Mouse (Mus musculus) intestine, embryonic 14.5 days (tissue): ENCODE results near the gene Uspl1. TPM values are rescaled to one million over a fixed set of nuclear protein-coding genes. Genes with fewer than 3 reads are reported as not detected.
A peak's percentile ranks its signal among the peaks of the same experiment; 100 is the strongest.

Experiments
- ATAC-seq: fragments of 200-750 bp; cut with Nextera tagmentation; replicated peaks from 2 replicates; pipeline ENCODE4 v1.8.0; 2017; ENCODE audit warnings: low read depth, moderate number of reproducible peaks, moderate TSS enrichment, moderate library complexity; ENCODE audit not compliant: low FRiP score, low TSS enrichment
- DNase-seq: peaks from one replicate; pipeline ENCODE4 v3.0.0-alpha.2; 2018; ENCODE audit warnings: low spot score
- H3K27ac ChIP-seq: fragments of 300-500 bp; sonication (generic); 2 replicates; pipeline ENCODE4 v1.5.1; 2014; ENCODE audit warnings: low read depth, mild to moderate bottlenecking, control low read depth
- H3K27me3 ChIP-seq: fragments of 300-500 bp; sonication (generic); replicated peaks from 2 replicates; pipeline ENCODE4 v1.6.1; 2014; ENCODE audit warnings: low read length, control low read depth; ENCODE audit not compliant: control insufficient read depth, insufficient read depth
- H3K36me3 ChIP-seq: fragments of 300-500 bp; sonication (generic); 2 replicates; pipeline ENCODE4 v1.6.1; 2014; ENCODE audit warnings: low read length, control low read depth; ENCODE audit not compliant: control insufficient read depth, insufficient read depth
- H3K4me1 ChIP-seq: fragments of 300-500 bp; sonication (generic); replicated peaks from 2 replicates; pipeline ENCODE4 v1.6.1; 2014; ENCODE audit warnings: low read length, control low read depth, mixed read lengths; ENCODE audit not compliant: control insufficient read depth, insufficient read depth
- H3K4me2 ChIP-seq: fragments of 300-500 bp; sonication (generic); 2 replicates; pipeline ENCODE4 v1.6.1; 2014; ENCODE audit warnings: low read length
- H3K4me3 ChIP-seq: fragments of 300-500 bp; sonication (generic); 2 replicates; pipeline ENCODE4 v1.5.1; 2014; ENCODE audit warnings: low read depth, low read length, control low read depth, mixed read lengths
- H3K9ac ChIP-seq: fragments of 300-500 bp; sonication (generic); 2 replicates; pipeline ENCODE4 v1.6.1; 2014; ENCODE audit warnings: mild to moderate bottlenecking, low read length
- H3K9me3 ChIP-seq: fragments of 300-500 bp; sonication (generic); 2 replicates; pipeline ENCODE4 v1.6.1; 2016; ENCODE audit warnings: low read length, control low read depth; ENCODE audit not compliant: control insufficient read depth
- WGBS: fragments of 180-500 bp; shearing (Covaris S2); extraction: QIAGEN DNeasy Blood & Tissue Kit; methylation state at CpG from one replicate; pipeline ENCODE4 v1.1.7; 2014; 5-methylcytosine and 5-hydroxymethylcytosine counted together
- polyA plus RNA-seq: library from polyadenylated mRNA; unstranded; fragments of >200 nt; fragmentation: Nextera tagmentation; extraction: Ambion mirVana; gene quantifications from 2 replicates; pipeline ENCODE4 v1.2.1, GENCODE M21; 2014

Uspl1 gene
- polyA plus RNA-seq, 1 experiment from 2014 or later: 43.9 TPM

DNA sequence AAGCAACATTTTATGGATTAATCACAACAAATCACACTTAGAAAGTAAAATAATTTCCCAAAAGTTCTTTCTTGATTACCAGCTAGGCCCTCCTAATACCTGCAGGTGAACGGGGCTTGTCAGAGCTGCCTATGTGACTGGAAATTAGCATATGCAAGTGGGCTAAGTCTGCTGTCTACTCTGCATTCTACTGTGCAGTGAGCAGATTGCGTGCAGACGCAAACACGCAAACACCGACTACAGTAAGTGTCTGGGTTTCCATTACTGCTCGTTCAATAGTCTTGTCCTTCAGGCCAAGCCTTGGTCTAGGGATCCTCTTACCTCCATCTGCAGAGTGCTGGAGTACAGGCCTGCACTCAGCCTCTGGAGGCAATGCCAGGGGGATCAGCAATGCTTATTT is 8.4 kb upstream of the Uspl1 start:
- no peak for ATAC-seq
- DNase-seq: no peak
- Histone ChIP-seq H3K4me1 (no peaks in the 10 kb centered on the region), H3K9ac (no peak overlapping the region), H3K4me2 (no peak overlapping the region), H3K36me3 (no peaks in the 10 kb centered on the region), H3K4me3 (no peak overlapping the region), H3K27me3 (no peaks in the 10 kb centered on the region), H3K9me3 (no peaks in the 10 kb centered on the region), H3K27ac (no peak overlapping the region)
- 92% methylated on average over 6 of the region's 6 CpGs for WGBS

DNA sequence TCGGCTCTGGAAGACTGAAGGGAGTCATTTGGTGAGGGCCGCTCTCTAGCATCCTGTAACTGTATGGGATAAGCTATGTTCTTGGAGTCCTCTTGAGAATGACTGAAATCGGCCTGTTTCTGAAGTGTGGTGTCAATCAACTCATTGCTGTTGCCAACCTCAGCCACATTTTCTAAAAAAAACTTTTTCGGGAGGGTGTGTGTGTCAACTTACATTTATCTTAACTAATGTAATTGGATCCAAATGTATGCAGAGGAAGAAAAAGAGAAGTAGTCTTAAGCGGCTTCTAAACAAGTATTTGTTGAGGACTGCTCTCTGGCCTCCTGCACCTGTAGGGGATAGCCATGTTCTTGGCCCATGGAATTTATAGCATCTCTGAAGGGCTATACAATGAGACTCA is 6.1 kb upstream of the Uspl1 start:
- Histone ChIP-seq H3K4me1 (0 out of 2 replicates have a peak, but pooled peaks cover 5% of the 10 kb centered on the region), H3K36me3 (no peaks in the 10 kb centered on the region), H3K27me3 (no peaks in the 10 kb centered on the region), H3K9ac (no peak overlapping the region), H3K4me2 (no peak overlapping the region), H3K27ac (no peak overlapping the region), H3K4me3 (no peak overlapping the region), H3K9me3 (no peaks in the 10 kb centered on the region)
- 83% methylated on average over 5 of the region's 5 CpGs for WGBS
- no peak for DNase-seq
- ATAC-seq: no peak

DNA sequence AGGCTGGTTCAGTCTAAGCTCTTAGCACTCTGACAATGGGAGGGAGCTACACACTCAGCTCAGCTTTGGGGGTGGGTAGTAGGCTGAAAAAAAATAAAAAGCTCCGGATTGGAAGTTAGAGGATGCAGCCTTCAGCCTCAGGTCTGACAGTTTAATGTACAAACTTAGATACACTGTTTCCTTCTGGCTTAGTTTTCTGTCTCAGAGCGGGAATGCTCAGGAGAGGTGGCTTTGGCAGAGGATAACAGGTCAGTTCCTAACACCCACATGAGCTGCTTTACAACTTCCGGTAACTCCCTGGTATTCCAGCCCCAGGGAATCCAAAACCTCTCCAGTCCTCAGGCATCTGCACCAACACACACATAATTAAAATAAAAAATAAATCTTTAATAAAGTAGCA is 4.3 kb upstream of the Uspl1 start:
- H3K9ac ChIP-seq: no peak overlapping the region
- no peak overlapping the region for H3K27ac ChIP-seq
- DNase-seq (no peak), ATAC-seq (no peak)
- no peaks in the 10 kb centered on the region for H3K36me3 ChIP-seq
- H3K4me1 ChIP-seq: 0 out of 2 replicates have a peak, but pooled peaks cover 5% of the 10 kb centered on the region
- no peak overlapping the region for H3K4me3 ChIP-seq
- WGBS: 77% methylated on average over 3 of the region's 3 CpGs
- no peaks in the 10 kb centered on the region for H3K9me3 ChIP-seq
- H3K4me2 ChIP-seq: no peak overlapping the region
- H3K27me3 ChIP-seq: no peaks in the 10 kb centered on the region

DNA sequence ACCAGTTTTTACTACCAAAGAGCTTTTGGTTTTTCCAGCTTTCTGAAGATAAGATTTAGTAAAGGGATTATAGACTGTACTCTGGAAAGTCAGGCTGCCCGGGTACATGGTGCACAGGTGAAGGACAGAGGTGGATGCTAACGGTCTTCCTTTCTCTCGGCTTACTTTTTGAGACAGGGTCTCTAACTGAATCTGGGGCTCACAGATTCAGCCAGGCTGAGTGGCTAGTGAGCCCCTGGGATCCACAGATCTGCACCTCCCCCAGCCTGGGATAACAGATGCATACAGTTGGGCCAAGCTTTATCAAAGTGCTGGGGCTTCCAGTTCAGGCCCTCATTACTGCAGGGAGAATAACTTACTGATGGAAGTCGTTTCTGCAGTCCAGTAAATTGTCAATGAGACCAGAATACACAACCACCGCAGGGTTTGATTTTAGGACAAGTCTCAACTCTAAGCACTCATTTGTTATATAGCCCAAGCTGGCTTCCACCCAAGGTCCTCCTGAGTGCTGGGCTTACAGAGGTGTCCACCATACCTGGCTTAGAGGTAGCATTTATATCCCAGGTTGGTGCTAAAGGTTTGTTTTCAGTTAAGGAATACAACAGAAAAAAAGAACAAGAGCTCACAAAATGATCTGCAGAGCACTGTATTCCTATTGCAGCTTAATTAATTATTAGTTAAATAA is 1.8 kb upstream of the Uspl1 start:
- ATAC-seq: no peak
- H3K27ac ChIP-seq: no peak overlapping the region
- H3K9me3 ChIP-seq: no peaks in the 10 kb centered on the region
- DNase-seq: no peak
- H3K27me3 ChIP-seq: no peaks in the 10 kb centered on the region
- no peak overlapping the region for H3K4me3 ChIP-seq
- WGBS: 80% methylated on average over 5 of the region's 5 CpGs
- no peak overlapping the region for H3K9ac ChIP-seq
- H3K4me1 ChIP-seq: peaks cover 25% of the 10 kb centered on the region
- no peaks in the 10 kb centered on the region for H3K36me3 ChIP-seq
- H3K4me2 ChIP-seq: no peak overlapping the region

DNA sequence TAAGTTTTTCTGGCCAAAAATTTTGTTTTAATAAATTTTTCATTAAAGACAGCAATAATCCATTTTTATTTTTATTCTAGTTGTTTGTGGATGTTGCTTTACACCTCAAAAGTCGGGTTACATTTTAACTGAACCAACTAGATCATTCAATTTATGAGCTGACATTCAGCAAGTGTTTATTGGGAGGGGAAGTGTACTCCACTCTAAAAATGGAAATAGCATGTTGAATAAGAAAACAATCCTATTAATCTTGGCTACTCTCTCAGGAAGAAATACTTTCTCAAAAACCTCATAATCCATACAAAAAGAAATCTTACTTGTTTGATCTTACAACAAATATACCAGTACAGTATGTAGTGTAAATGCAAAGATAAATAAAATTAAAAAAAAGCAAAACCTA is 1.0 kb upstream of the Uspl1 start:
- WGBS: 23% methylated on average over 1 of the region's 1 CpGs
- Histone ChIP-seq H3K4me3 (peak overlapping the region; percentile 87), H3K27me3 (no peaks in the 10 kb centered on the region), H3K9ac (peak overlapping the region; percentile 93), H3K27ac (peak overlapping the region; percentile 97), H3K4me2 (peak overlapping the region; percentile 70), H3K4me1 (peaks cover 25% of the 10 kb centered on the region), H3K9me3 (no peaks in the 10 kb centered on the region), H3K36me3 (peaks cover 4% of the 10 kb centered on the region)
- DNase-seq: no peak
- no peak for ATAC-seq

DNA sequence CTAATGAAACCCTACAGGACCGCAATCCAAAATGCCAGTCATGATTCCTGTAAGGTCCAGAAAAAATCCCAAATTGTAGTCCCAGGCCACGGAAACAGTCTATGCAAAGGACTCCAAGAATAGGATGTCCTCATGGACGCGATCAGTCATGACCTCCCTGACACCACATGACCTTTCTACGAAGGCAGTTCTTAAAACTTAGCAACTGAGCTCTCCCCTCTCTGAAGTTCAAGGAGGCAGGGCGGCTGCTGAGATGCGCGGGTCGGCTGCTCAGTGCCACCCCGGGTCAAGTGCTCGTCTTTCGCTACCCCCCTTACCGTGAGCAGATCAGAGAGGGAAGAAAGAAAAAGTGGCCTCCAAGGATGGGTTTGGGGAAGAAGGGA is 438 bp upstream of the Uspl1 start:
- DNase-seq: no peak
- peaks cover 25% of the 10 kb centered on the region for H3K4me1 ChIP-seq
- WGBS: under 1% methylated on average over 13 of the region's 13 CpGs
- no peak for ATAC-seq
- peaks cover 10% of the 10 kb centered on the region for H3K36me3 ChIP-seq
- peak overlapping the region; percentile 97 for H3K27ac ChIP-seq
- peak overlapping the region; percentile 87 for H3K4me3 ChIP-seq
- H3K4me2 ChIP-seq: peak overlapping the region; percentile 70
- peak overlapping the region; percentile 93 for H3K9ac ChIP-seq
- H3K27me3 ChIP-seq: no peaks in the 10 kb centered on the region
- H3K9me3 ChIP-seq: no peaks in the 10 kb centered on the region

DNA sequence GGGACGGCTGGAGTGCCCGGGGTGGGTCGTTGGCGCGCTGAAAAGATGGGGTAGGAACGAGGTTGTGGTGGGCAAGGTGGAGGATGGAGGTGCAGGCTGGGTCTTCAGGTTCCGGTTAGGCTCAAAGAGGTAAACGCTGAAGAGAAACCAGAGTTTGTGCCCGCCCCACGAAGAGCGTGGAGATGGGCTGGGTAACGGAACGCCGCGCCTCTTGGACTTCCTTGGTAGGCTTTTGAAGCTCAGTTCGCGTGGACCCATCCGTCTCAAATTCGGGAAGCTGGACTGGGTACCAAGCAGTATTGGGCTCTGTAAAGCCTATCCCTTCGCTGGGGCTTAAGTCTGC is 665 bp downstream of the Uspl1 start:
- H3K27ac ChIP-seq: peak overlapping the region; percentile 77; the same call in 1 of the 2 replicates
- no peaks in the 10 kb centered on the region for H3K27me3 ChIP-seq
- peaks cover 21% of the 10 kb centered on the region for H3K36me3 ChIP-seq
- no peak for DNase-seq
- H3K9ac ChIP-seq: peak overlapping the region; percentile 75
- WGBS: under 1% methylated on average over 20 of the region's 20 CpGs
- peak overlapping the region; percentile 79 for H3K4me3 ChIP-seq
- no peaks in the 10 kb centered on the region for H3K9me3 ChIP-seq
- H3K4me2 ChIP-seq: peak overlapping the region; percentile 76
- no peak; the same call in 1 of the 2 replicates for ATAC-seq
- H3K4me1 ChIP-seq: peaks cover 25% of the 10 kb centered on the region

DNA sequence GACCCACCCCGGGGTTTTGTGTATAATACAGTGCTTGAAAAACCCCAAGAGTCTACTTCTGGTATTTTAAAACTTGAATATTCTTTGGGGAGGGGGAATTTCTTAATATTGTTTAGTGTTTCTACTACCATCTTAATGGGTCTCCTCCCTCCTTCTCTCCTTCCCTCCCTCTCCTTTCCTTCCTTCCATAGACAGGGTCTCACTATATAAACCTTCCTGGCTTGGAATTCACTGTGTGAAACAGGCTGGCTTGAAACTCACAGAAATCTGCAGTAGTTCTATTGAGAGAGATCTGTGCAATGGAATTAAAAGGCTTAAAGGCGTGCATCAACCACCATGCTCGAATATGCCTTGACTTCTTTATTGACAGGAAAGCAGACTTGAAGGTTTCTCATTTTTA is 1.7 kb downstream of the Uspl1 start:
- Histone ChIP-seq H3K9ac (peak overlapping the region; percentile 75; the same call in 1 of the 2 replicates), H3K9me3 (no peaks in the 10 kb centered on the region), H3K4me1 (peaks cover 25% of the 10 kb centered on the region), H3K4me2 (peak overlapping the region; percentile 76), H3K36me3 (peaks cover 31% of the 10 kb centered on the region), H3K4me3 (peak overlapping the region; percentile 79), H3K27me3 (no peaks in the 10 kb centered on the region), H3K27ac (no peak overlapping the region)
- ATAC-seq (no peak), DNase-seq (peak; percentile 9)
- WGBS: 72% methylated on average over 3 of the region's 3 CpGs

DNA sequence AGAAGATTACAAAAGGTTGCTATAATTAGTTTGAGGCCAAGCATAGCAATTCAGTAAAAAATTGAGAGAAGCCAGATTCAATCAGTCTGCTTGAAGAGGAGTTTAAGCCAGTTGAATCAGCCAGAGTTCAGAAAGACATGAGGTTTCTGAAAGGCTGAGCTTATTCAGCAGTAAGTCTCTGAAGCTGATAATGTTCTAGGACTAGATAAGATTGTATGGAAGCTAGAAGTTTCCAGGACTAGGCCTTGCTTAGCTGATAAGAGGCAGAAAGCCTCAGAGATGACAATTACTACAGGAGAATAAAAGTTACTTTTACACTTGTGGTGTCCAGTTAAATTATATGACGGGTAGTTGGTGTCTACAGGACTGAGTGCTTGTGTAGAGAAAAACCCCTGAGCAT is 6.0 kb downstream of the Uspl1 start:
- no peaks in the 10 kb centered on the region for H3K9me3 ChIP-seq
- no peak overlapping the region for H3K27ac ChIP-seq
- peaks cover 72% of the 10 kb centered on the region for H3K36me3 ChIP-seq
- 89% methylated on average over 1 of the region's 1 CpGs for WGBS
- peaks cover 20% of the 10 kb centered on the region for H3K4me1 ChIP-seq
- no peak overlapping the region for H3K4me3 ChIP-seq
- no peak overlapping the region for H3K4me2 ChIP-seq
- ATAC-seq (no peak), DNase-seq (no peak)
- H3K9ac ChIP-seq: no peak overlapping the region
- H3K27me3 ChIP-seq: no peaks in the 10 kb centered on the region
